Mouse (Mus musculus) heart, adult 2 months (tissue): ENCODE data around the gene Dok7. TPM values are rescaled to one million over a fixed set of nuclear protein-coding genes. Genes with fewer than 3 reads are reported as not detected.

Experiments
- DNase-seq, 2 experiments: peaks; one replicate each; pipeline ENCODE4 v3.0.0; 2021
- H3K27ac ChIP-seq: fragments of 200-600 bp; 2 replicates; pipeline ENCODE4 v1.8.1; 2022
- H3K27me3 ChIP-seq: fragments of 200-500 bp; 2 replicates; pipeline ENCODE4 v1.6.1; 2012; ENCODE audit warnings: mild to moderate bottlenecking, low read length, inconsistent platforms, mixed read lengths; ENCODE audit not compliant: control insufficient read depth, insufficient read depth
- H3K36me3 ChIP-seq: fragments of 200-500 bp; 2 replicates; pipeline ENCODE4 v1.6.1; 2012; ENCODE audit warnings: low read length, inconsistent platforms; ENCODE audit not compliant: control insufficient read depth, insufficient read depth
- H3K4me1 ChIP-seq: fragments of 200-500 bp; 2 replicates; pipeline ENCODE4 v1.6.1; 2011; ENCODE audit warnings: low read length; ENCODE audit not compliant: control insufficient read depth, insufficient read depth
- H3K4me3 ChIP-seq: fragments of 200-600 bp; 2 replicates; pipeline ENCODE4 v1.8.1; 2022
- H3K79me2 ChIP-seq: fragments of 200-500 bp; replicated peaks from 2 replicates; pipeline ENCODE4 v1.6.1; 2012; ENCODE audit warnings: mild to moderate bottlenecking, inconsistent platforms, low read length, moderate library complexity, mixed read lengths; ENCODE audit not compliant: control insufficient read depth, insufficient read depth
- H3K9ac ChIP-seq: fragments of 200-500 bp; 2 replicates; pipeline ENCODE4 v1.6.1; 2012; ENCODE audit warnings: low read depth, mild to moderate bottlenecking, control low read depth, inconsistent platforms, low read length, mixed read lengths
- CTCF ChIP-seq: fragments of 200-600 bp; IDR thresholded peaks from 2 replicates; pipeline ENCODE4 v1.8.1; 2022; ENCODE audit warnings: antibody characterized with exemption, mild to moderate bottlenecking, moderate library complexity
- EP300 ChIP-seq: fragments of 200-500 bp; IDR thresholded peaks from 2 replicates; pipeline ENCODE4 v1.6.1; 2011; ENCODE audit warnings: low read depth, low read length, control low read depth; ENCODE audit not compliant: insufficient read depth
- POLR2A ChIP-seq: fragments of 200-500 bp; IDR thresholded peaks from 2 replicates; pipeline ENCODE4 v1.6.1; 2011; ENCODE audit warnings: mild to moderate bottlenecking, low read depth, low read length, control low read depth; ENCODE audit not compliant: insufficient read depth
- WGBS: fragments of 180-500 bp; shearing (Covaris S2); methylation state at CpG from one replicate; pipeline ENCODE4 v1.1.7; 2018; 5-methylcytosine and 5-hydroxymethylcytosine counted together
- intact Hi-C: fragments of 180-260 bp; cut with DNase I; formaldehyde crosslinking; loops from one replicate; pipeline ENCODE4 v1.15.1; 2025
- polyA plus RNA-seq: library from polyadenylated mRNA; depleted of rRNA; stranded (reverse); fragments of >200 nt; gene quantifications from 2 replicates; pipeline ENCODE4 v1.2.3, GENCODE M21; 2012
- total RNA-seq, 2 experiments: library from RNA; stranded (reverse); gene quantifications; 2 replicates each; pipeline ENCODE4 v1.2.3; 2021

Dok7 gene
- total and polyA plus RNA-seq, 3 experiments = 25.4 to 35.6 (median 34.9) TPM

- no peaks in the 10 kb centered on the region for H3K79me2 ChIP-seq
- H3K9ac ChIP-seq = no peak overlapping the region
- H3K27ac ChIP-seq = no peak overlapping the region
- WGBS = 85% methylated on average over 3 of the region's 3 CpGs
- no peaks in the 10 kb centered on the region for H3K36me3 ChIP-seq
- no peaks in the 10 kb centered on the region for H3K27me3 ChIP-seq
- intact Hi-C loops = no loop called here
- no peak for DNase-seq
- H3K4me1 ChIP-seq = no peaks in the 10 kb centered on the region
- no peak overlapping the region for H3K4me3 ChIP-seq
- no peak for TF ChIP-seq CTCF
- no peak for TF ChIP-seq EP300
- TF ChIP-seq POLR2A = no peak
Measured at GRCm38 (mm10) chr5:35091636-35092035, 35.1 kb downstream of the Dok7 start.

- no peaks in the 10 kb centered on the region for H3K27me3 ChIP-seq
- no peak for TF ChIP-seq CTCF
- DNase-seq = no peak
- peaks cover 2% of the 10 kb centered on the region; the same call in 1 of the 2 replicates for H3K79me2 ChIP-seq
- H3K4me3 ChIP-seq = no peak overlapping the region
- no peak overlapping the region for H3K27ac ChIP-seq
- H3K9ac ChIP-seq = no peak overlapping the region
- H3K4me1 ChIP-seq = peaks cover 5% of the 10 kb centered on the region
- H3K36me3 ChIP-seq = no peaks in the 10 kb centered on the region
- WGBS = 90% methylated on average over 8 of the region's 8 CpGs
- intact Hi-C loops = no loop called here
Measured at GRCm38 (mm10) chr5:35103086-35103485, 46.5 kb downstream of the Dok7 start.

GRCm38 (mm10) chr5:35103528-35103927, 47.0 kb downstream of the Dok7 start:
- no peak overlapping the region for H3K9ac ChIP-seq
- H3K27ac ChIP-seq = no peak overlapping the region
- H3K4me3 ChIP-seq = no peak overlapping the region
- no peaks in the 10 kb centered on the region for H3K27me3 ChIP-seq
- peaks cover 5% of the 10 kb centered on the region for H3K4me1 ChIP-seq
- H3K36me3 ChIP-seq = no peaks in the 10 kb centered on the region
- intact Hi-C loops = no loop called here
- WGBS = 67% methylated on average over 2 of the region's 2 CpGs
- H3K79me2 ChIP-seq = peaks cover 2% of the 10 kb centered on the region; the same call in 1 of the 2 replicates
- no peak for DNase-seq
- TF ChIP-seq CTCF (no peak), EP300 (no peak), POLR2A (no peak)

GRCm38 (mm10) chr5:35104183-35104959, 47.8 kb downstream of the Dok7 start:
- H3K9ac ChIP-seq = no peak overlapping the region
- DNase-seq = no peak
- peaks cover 2% of the 10 kb centered on the region; the same call in 1 of the 2 replicates for H3K79me2 ChIP-seq
- TF ChIP-seq CTCF (no peak), EP300 (no peak), POLR2A (no peak)
- H3K4me3 ChIP-seq = peak overlapping the region; percentile 57; the same call in 1 of the 2 replicates
- intact Hi-C loops = no loop called here
- 79% methylated on average over 8 of the region's 8 CpGs for WGBS
- no peaks in the 10 kb centered on the region for H3K36me3 ChIP-seq
- peaks cover 5% of the 10 kb centered on the region for H3K4me1 ChIP-seq
- no peak overlapping the region for H3K27ac ChIP-seq
- no peaks in the 10 kb centered on the region for H3K27me3 ChIP-seq

- no peaks in the 10 kb centered on the region for H3K27me3 ChIP-seq
- H3K9ac ChIP-seq = peak within 1 kb of the TSS; percentile 70
- peak; percentile 90 to 92 for DNase-seq
- H3K79me2 ChIP-seq = peaks cover 2% of the 10 kb centered on the region; the same call in 1 of the 2 replicates
- peaks cover 5% of the 10 kb centered on the region for H3K4me1 ChIP-seq
- H3K36me3 ChIP-seq = no peaks in the 10 kb centered on the region
- peak within 1 kb of the TSS; percentile 80 for H3K27ac ChIP-seq
- intact Hi-C loops = no loop called here
- under 1% methylated on average over 39 of the region's 39 CpGs for WGBS
- TF ChIP-seq CTCF (no peak), EP300 (0 out of 2 replicates have a peak, but pooled peaks have one; percentile 8), POLR2A (peak; percentile 98)
- H3K4me3 ChIP-seq = peak within 1 kb of the TSS; percentile 57
Measured at GRCm38 (mm10) chr5:35104960-35105921, 48.7 kb downstream of the Dok7 start, which contains the start of gene Lrpap1. Gene Lrpap1 (minus strand): TSS chr5:35105766.

GRCm38 (mm10) chr5:35105922-35106298, 49.3 kb downstream of the Dok7 start:
- 2% methylated on average over 11 of the region's 11 CpGs for WGBS
- Histone ChIP-seq H3K27ac (peak overlapping the region; percentile 80), H3K79me2 (peaks cover 2% of the 10 kb centered on the region; the same call in 1 of the 2 replicates), H3K9ac (peak overlapping the region; percentile 55), H3K27me3 (no peaks in the 10 kb centered on the region), H3K36me3 (no peaks in the 10 kb centered on the region), H3K4me1 (peaks cover 5% of the 10 kb centered on the region), H3K4me3 (peak overlapping the region; percentile 57)
- intact Hi-C loops = no loop called here
- DNase-seq = no peak
- TF ChIP-seq CTCF (no peak), EP300 (no peak), POLR2A (no peak)
